Mouse (Mus musculus) cerebellum, adult 2 months (tissue): ENCODE data around the gene Zmym1.

Experiments
- CTCF ChIP-seq: fragments of 200-500 bp; IDR thresholded peaks from 2 replicates; pipeline ENCODE4 v1.5.1; 2011; ENCODE audit warnings: low read depth, mild to moderate bottlenecking, control low read depth, low read length, moderate library complexity, borderline replicate concordance; ENCODE audit not compliant: insufficient read depth
- POLR2A ChIP-seq: fragments of 200-500 bp; IDR thresholded peaks from 2 replicates; pipeline ENCODE4 v1.6.1; 2011; ENCODE audit warnings: low read length, control low read depth, borderline replicate concordance; ENCODE audit not compliant: insufficient read depth

GRCm38 (mm10) chr4:127027228-127028190 is 33.4 kb downstream of the Zmym1 start:
- TF ChIP-seq POLR2A (no peak), CTCF (peak; percentile 56; the same call in 1 of the 2 replicates)
